Comparison of ENCODE assay signal across 9 mouse cellular contexts in the genomic region with DNA sequence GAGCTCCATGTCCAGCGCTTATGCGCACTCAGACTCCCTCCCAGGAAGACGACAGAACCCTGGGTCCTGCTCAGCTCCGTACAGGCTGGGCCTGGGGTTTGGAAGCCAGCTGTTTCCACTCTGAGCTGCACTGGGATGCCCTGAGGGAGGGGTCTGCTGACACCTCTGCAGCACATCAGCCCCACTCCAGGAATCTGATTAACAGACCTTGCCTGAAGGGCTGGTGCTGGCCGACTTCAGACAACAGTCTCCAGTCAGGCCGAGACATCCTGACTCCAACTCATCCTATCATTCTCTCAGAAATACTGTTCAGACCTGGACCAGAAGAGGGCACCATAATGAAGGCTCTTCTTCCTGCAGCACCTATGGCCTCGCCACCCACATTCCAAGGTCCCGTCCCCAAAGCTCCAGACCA. TPM values are rescaled to one million over a fixed set of nuclear protein-coding genes. Genes with fewer than 3 reads are reported as not detected.
DNase-seq lines count a peak whose midpoint lies in the region; ATAC-seq and TF ChIP-seq lines count a peak whose summit lies in the region.
"Had no signal": no experiment of that assay in that cellular context is flagged by ENCODE, and none has a peak within 500 bp of the region (broad histone marks: within the 10 kb centered on the region; RNA-seq: fewer than 3 reads in every experiment).

No protein-coding gene starts in this region.

- no peaks in the 10 kb centered on the region for H3K9me3 ChIP-seq in lung, embryonic 14.5 days (ENCODE audit: low read depth, low read length)
- no peaks in the 10 kb centered on the region for H3K9me3 ChIP-seq in midbrain, embryonic 15.5 days

- DNase-seq in cerebellum, adult 2 months: peak; percentile 31 to 58
- DNase-seq in cerebellum, adult 11 months: no peak
- DNase-seq in lung, embryonic 14.5 days: peak; percentile 43
- DNase-seq in lung, adult 2 months: no peak
- DNase-seq in B cell, adult 2 months: no peak
- DNase-seq in ovary, postnatal 14 days (ENCODE audit: low spot score): no peak
- DNase-seq: right cerebral cortex, postnatal 14 days had no signal

- WGBS in cerebellum, adult 2 months: 61% methylated on average over 8 of the region's 8 CpGs
- 29% methylated on average over 8 of the region's 8 CpGs for WGBS in lung, embryonic 14.5 days
- 58% methylated on average over 8 of the region's 8 CpGs for WGBS in lung, adult 2 months
- 72% methylated on average over 8 of the region's 8 CpGs for WGBS in midbrain, embryonic 15.5 days

- peak; percentile 55; the same call in 1 of the 2 replicates for TF ChIP-seq CTCF in cerebellum, adult 2 months (IDR thresholded peaks at IDR 0.05; ENCODE audit: borderline replicate concordance, insufficient read depth, low read depth, low read length)
- peak; percentile 49 for TF ChIP-seq CTCF in lung, embryonic 14.5 days (IDR thresholded peaks at IDR 0.05; ENCODE audit: low read depth)
- no peak for TF ChIP-seq CTCF in lung, adult 2 months (IDR thresholded peaks at IDR 0.05; ENCODE audit: insufficient read depth, low read length)

- peak; percentile 87 for ATAC-seq in lung, embryonic 14.5 days (ENCODE audit: insufficient read depth)
- ATAC-seq in erythroid progenitor cell, adult 5-6 weeks (replicated peaks; ENCODE audit: low FRiP score, poor library complexity, severe bottlenecking): 0 out of 2 replicates have a peak, but pooled peaks have one; percentile 19
- peak; percentile 51; the same call in 1 of the 2 replicates for ATAC-seq in midbrain, embryonic 15.5 days (replicated peaks)

- H3K9ac ChIP-seq in lung, embryonic 14.5 days: no peak overlapping the region
- H3K9ac ChIP-seq in midbrain, embryonic 15.5 days: no peak overlapping the region

- TF ChIP-seq POLR2A in cerebellum, adult 2 months (IDR thresholded peaks at IDR 0.05; ENCODE audit: borderline replicate concordance, insufficient read depth, low read length): no peak
- TF ChIP-seq POLR2A in lung, adult 2 months (IDR thresholded peaks at IDR 0.05; ENCODE audit: borderline replicate concordance, extremely low read depth, low read depth, low read length): no peak

- no peaks in the 10 kb centered on the region for H3K36me3 ChIP-seq in lung, embryonic 14.5 days (ENCODE audit: insufficient read depth)
- no peaks in the 10 kb centered on the region for H3K36me3 ChIP-seq in midbrain, embryonic 15.5 days (replicated peaks)

- peaks cover 27% of the 10 kb centered on the region for H3K4me1 ChIP-seq in cerebellum, adult 2 months (ENCODE audit: control insufficient read depth, insufficient read depth, low read length)
- H3K4me1 ChIP-seq in lung, embryonic 14.5 days (ENCODE audit: insufficient read depth): no peaks in the 10 kb centered on the region
- no peaks in the 10 kb centered on the region for H3K4me1 ChIP-seq in lung, adult 2 months (ENCODE audit: control insufficient read depth, insufficient read depth, low read length)
- H3K4me1 ChIP-seq in midbrain, embryonic 15.5 days: no peaks in the 10 kb centered on the region

- no peak overlapping the region for H3K4me2 ChIP-seq in lung, embryonic 14.5 days
- H3K4me2 ChIP-seq in midbrain, embryonic 15.5 days: no peak overlapping the region

- H3K27ac ChIP-seq in cerebellum, adult 2 months (ENCODE audit: insufficient read depth, low read length): peak overlapping the region; percentile 45
- H3K27ac ChIP-seq in lung, embryonic 14.5 days (ENCODE audit: low read depth): no peak overlapping the region
- H3K27ac ChIP-seq in midbrain, embryonic 15.5 days: no peak overlapping the region

- H3K27me3 ChIP-seq in cerebellum, adult 2 months (ENCODE audit: control insufficient read depth, insufficient read depth, low read length): no peaks in the 10 kb centered on the region
- no peaks in the 10 kb centered on the region for H3K27me3 ChIP-seq in lung, embryonic 14.5 days (ENCODE audit: insufficient read depth, low read length)
- no peaks in the 10 kb centered on the region for H3K27me3 ChIP-seq in midbrain, embryonic 15.5 days (replicated peaks)

- no peak overlapping the region for H3K4me3 ChIP-seq in cerebellum, adult 2 months (replicated peaks; ENCODE audit: insufficient read depth, low read depth, low read length)
- no peak overlapping the region for H3K4me3 ChIP-seq in lung, embryonic 14.5 days (ENCODE audit: low read depth, low read length)
- H3K4me3 ChIP-seq in lung, adult 2 months (replicated peaks; ENCODE audit: extremely low read depth, low read depth, low read length): no peak overlapping the region
- H3K4me3 ChIP-seq in midbrain, embryonic 15.5 days: no peak overlapping the region

RNA-seq across cellular contexts. Expression of a gene that starts 49.4 kb away (rescaled TPM):
- polyA plus RNA-seq in cerebellum, adult 2 months (2012; rRNA removed): 59.8 and 65.4 TPM in 2 replicates
- 2.3 TPM in 2 replicates for polyA plus RNA-seq in lung, embryonic 14.5 days (2014; fragmentation: Nextera tagmentation; extraction: Ambion mirVana)
- 2.3 and 4.1 TPM in 2 replicates for polyA plus RNA-seq in lung, adult 2 months (2012; rRNA removed)
- not detected in 2 replicates for total RNA-seq in erythroid progenitor cell, adult 5-6 weeks (2015; ENCODE audit: low replicate concordance)
- not detected in 2 replicates for total RNA-seq in erythroid progenitor cell, adult 5-6 weeks (2017; ENCODE audit: low replicate concordance)
- 3.5 and 4.4 TPM in 2 replicates for polyA plus RNA-seq in midbrain, embryonic 15.5 days (2015; fragmentation: Nextera tagmentation; extraction: Ambion mirVana)

Comparison
In these comparisons a context has a peak if more than half of its experiments do, and no peak if none do; other contexts are left out.
1. DNase-seq: peak in cerebellum, adult 2 months (2 of 2) and lung, embryonic 14.5 days (single experiment); none in cerebellum, adult 11 months (single experiment), lung, adult 2 months (single experiment), B cell, adult 2 months (0 of 2) and ovary, postnatal 14 days (single experiment).
2. ATAC-seq: peak in every context shown above with its lines; median percentile 87 in lung, embryonic 14.5 days; 51 in midbrain, embryonic 15.5 days; 19 in erythroid progenitor cell, adult 5-6 weeks.
3. RNA of a gene that starts 49.4 kb away (polyA plus RNA-seq): 59.8 to 65.4 TPM in cerebellum, adult 2 months; 3.5 to 4.4 TPM in midbrain, embryonic 15.5 days, 2.3 to 4.1 TPM in lung, adult 2 months and 2.3 TPM in lung, embryonic 14.5 days; every median in the first group is over 10 times any median in the second.